Mouse (Mus musculus): ENCODE results near the gene Ssmem1. TPM values are rescaled to one million over a fixed set of nuclear protein-coding genes. Genes with fewer than 3 reads are reported as not detected.

Gene Ssmem1
- polyA plus RNA-seq, 1 experiment from 2014 or later: not detected

DNA sequence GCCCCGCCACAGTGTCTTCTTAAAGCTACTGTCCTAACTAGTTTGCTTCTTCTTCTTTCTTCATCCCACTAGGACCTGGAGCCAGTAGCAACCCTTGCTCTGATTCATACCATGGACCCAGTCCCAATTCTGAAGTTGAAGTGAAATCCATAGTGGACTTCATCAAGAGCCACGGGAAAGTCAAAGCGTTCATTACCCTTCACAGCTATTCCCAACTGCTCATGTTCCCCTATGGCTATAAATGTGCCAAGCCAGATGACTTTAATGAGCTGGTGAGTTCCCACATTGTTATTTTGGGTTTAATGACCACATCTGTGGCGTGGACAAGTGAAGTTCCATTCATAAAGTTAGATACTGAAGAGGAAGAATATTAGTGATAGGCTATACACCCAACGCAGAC is 44.4 kb downstream of the Ssmem1 start:
- no peaks in the 10 kb centered on the region for H3K9me3 ChIP-seq (ENCODE audit: low read length)
- no peak for DNase-seq
- TF ChIP-seq EP300 (IDR thresholded peaks at IDR 0.05; ENCODE audit: low read depth) (no peak), CTCF (IDR thresholded peaks at IDR 0.05; ENCODE audit: low read depth) (no peak)
- H3K36me3 ChIP-seq (replicated peaks; ENCODE audit: insufficient read depth, low read length): no peaks in the 10 kb centered on the region
- no peak overlapping the region for H3K27ac ChIP-seq (ENCODE audit: low read depth)
- no peak for ATAC-seq
- 0 out of 2 replicates have a peak, but pooled peaks cover 2% of the 10 kb centered on the region for H3K4me1 ChIP-seq (ENCODE audit: insufficient read depth)
- peaks cover 5% of the 10 kb centered on the region; the same call in 1 of the 2 replicates for H3K27me3 ChIP-seq (ENCODE audit: insufficient read depth, low read length)
- no peak overlapping the region for H3K4me3 ChIP-seq (ENCODE audit: low read depth, low read length)
- 79% methylated on average over 5 of the region's 5 CpGs for WGBS (ENCODE audit: insufficient replicate concordance)
- no peak overlapping the region for H3K9ac ChIP-seq (replicated peaks)
- no peak overlapping the region for H3K4me2 ChIP-seq (ENCODE audit: low read depth, low read length)

- TF ChIP-seq CTCF (IDR thresholded peaks at IDR 0.05; ENCODE audit: low read depth): no peak
- TF ChIP-seq EP300 (IDR thresholded peaks at IDR 0.05; ENCODE audit: low read depth): no peak
- Histone ChIP-seq H3K4me3 (ENCODE audit: low read depth, low read length) (no peak overlapping the region), H3K27ac (ENCODE audit: low read depth) (no peak overlapping the region), H3K4me1 (ENCODE audit: insufficient read depth) (no peaks in the 10 kb centered on the region), H3K27me3 (ENCODE audit: insufficient read depth, low read length) (peaks cover 6% of the 10 kb centered on the region; the same call in 1 of the 2 replicates), H3K9ac (replicated peaks) (no peak overlapping the region), H3K4me2 (ENCODE audit: low read depth, low read length) (no peak overlapping the region), H3K9me3 (ENCODE audit: low read length) (no peaks in the 10 kb centered on the region), H3K36me3 (replicated peaks; ENCODE audit: insufficient read depth, low read length) (no peaks in the 10 kb centered on the region)
- WGBS (ENCODE audit: insufficient replicate concordance): 80% methylated on average over 5 of the region's 5 CpGs
- no peak for DNase-seq
- no peak for ATAC-seq
Observed at GRCm38 (mm10) chr6:30554621-30555170, 45.0 kb downstream of the Ssmem1 start.

DNA sequence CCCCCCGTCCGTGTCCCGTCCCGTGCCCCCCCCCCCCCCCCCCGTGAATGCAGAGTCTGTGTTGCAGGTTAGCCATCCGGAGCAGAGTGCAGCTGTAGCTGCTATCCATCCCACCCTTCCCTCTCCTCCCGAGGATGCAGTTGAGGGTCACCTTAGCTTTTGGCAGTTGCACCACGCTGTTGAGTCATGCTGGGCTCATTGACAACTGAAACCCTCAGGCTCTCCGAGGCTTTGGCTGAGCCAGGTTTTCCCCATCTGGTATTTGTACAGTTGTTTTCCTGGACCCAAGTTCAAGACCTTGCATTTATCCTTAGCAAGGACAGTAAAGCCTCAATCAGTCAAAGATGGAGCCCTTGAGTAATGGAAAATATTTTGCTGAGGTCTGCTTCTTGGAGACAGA is 46.4 kb downstream of the Ssmem1 start:
- no peak for TF ChIP-seq EP300 (IDR thresholded peaks at IDR 0.05; ENCODE audit: low read depth)
- TF ChIP-seq CTCF (IDR thresholded peaks at IDR 0.05; ENCODE audit: low read depth): no peak
- H3K36me3 ChIP-seq (replicated peaks; ENCODE audit: insufficient read depth, low read length): no peaks in the 10 kb centered on the region
- H3K27me3 ChIP-seq (ENCODE audit: insufficient read depth, low read length): peaks cover 6% of the 10 kb centered on the region; the same call in 1 of the 2 replicates
- H3K9ac ChIP-seq (replicated peaks): no peak overlapping the region
- no peak overlapping the region for H3K4me2 ChIP-seq (ENCODE audit: low read depth, low read length)
- DNase-seq (no peak), ATAC-seq (no peak)
- H3K9me3 ChIP-seq (ENCODE audit: low read length): no peaks in the 10 kb centered on the region
- no peak overlapping the region for H3K27ac ChIP-seq (ENCODE audit: low read depth)
- WGBS (ENCODE audit: insufficient replicate concordance): 40% methylated on average over 6 of the region's 9 CpGs
- H3K4me3 ChIP-seq (ENCODE audit: low read depth, low read length): no peak overlapping the region
- no peaks in the 10 kb centered on the region for H3K4me1 ChIP-seq (ENCODE audit: insufficient read depth)

DNA sequence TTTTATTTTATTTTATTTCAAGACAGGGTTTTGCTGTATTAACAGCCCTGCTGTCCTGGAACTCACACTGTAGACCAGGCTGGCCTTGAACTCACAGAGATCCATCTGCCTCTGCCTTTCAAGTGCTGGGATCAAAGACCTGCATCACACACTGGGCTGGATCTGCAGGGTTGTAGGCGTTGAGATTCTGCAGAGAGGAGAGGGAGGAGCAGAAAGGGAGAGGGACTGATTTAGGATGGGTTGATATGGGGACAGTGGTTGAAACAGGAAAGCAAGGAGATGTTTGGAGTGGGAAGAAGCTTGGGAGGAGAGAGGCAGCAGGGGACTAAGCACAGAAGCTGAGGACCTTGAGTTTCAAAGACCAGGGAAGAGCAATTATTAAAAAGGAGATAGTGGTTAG is 50.1 kb downstream of the Ssmem1 start:
- Histone ChIP-seq H3K9ac (replicated peaks) (no peak overlapping the region), H3K27me3 (ENCODE audit: insufficient read depth, low read length) (peaks cover 3% of the 10 kb centered on the region; the same call in 1 of the 2 replicates), H3K36me3 (replicated peaks; ENCODE audit: insufficient read depth, low read length) (no peaks in the 10 kb centered on the region), H3K4me2 (ENCODE audit: low read depth, low read length) (no peak overlapping the region), H3K4me1 (ENCODE audit: insufficient read depth) (no peaks in the 10 kb centered on the region), H3K4me3 (ENCODE audit: low read depth, low read length) (no peak overlapping the region), H3K27ac (ENCODE audit: low read depth) (no peak overlapping the region), H3K9me3 (ENCODE audit: low read length) (no peaks in the 10 kb centered on the region)
- WGBS (ENCODE audit: insufficient replicate concordance): 54% methylated on average over 1 of the region's 1 CpGs
- no peak for ATAC-seq
- no peak for TF ChIP-seq CTCF (IDR thresholded peaks at IDR 0.05; ENCODE audit: low read depth)
- no peak for TF ChIP-seq EP300 (IDR thresholded peaks at IDR 0.05; ENCODE audit: low read depth)
- no peak for DNase-seq

DNA sequence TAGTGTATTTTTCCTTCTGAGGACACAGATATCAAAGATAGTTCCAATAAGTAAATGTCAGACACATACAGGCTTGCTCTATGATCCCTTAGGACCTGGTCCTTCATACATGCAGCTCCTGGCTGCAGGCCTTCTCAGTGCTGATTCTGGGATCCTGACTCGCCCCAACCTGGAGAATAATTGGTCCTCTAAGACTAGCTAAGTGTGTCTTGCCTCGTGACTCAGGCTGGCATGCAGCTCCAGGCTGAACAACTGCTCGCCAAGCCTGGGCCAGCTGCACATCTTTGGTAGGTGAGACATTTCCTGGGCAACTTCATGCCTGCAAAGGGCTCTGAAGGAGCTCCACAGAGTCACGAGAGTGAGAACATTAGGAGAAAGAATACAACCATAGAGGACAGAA is 52.5 kb downstream of the Ssmem1 start:
- 67% methylated on average over 4 of the region's 4 CpGs for WGBS (ENCODE audit: insufficient replicate concordance)
- H3K9me3 ChIP-seq (ENCODE audit: low read length): no peaks in the 10 kb centered on the region

DNA sequence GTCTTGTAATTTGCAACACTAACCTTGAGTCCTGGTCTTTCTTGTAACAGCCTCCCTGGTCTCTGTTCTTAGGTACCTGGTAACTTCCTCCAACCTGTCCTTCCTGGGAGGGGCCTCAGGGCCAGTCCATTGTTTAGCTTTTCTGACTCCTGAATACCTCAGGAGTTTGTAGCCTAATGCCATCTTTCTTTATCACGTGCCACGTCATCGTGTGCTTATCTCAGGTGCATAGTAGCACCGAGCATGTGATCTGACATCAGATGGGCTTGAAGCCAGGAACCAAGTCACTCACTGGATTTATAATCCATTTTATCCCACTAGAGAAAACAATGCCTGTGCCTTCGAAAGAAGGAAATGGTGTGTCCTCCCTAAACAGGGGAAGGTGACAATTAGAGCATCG is 53.9 kb downstream of the Ssmem1 start:
- Histone ChIP-seq H3K4me2 (ENCODE audit: low read depth, low read length) (no peak overlapping the region), H3K27ac (ENCODE audit: low read depth) (no peak overlapping the region), H3K9me3 (ENCODE audit: low read length) (no peaks in the 10 kb centered on the region), H3K4me1 (ENCODE audit: insufficient read depth) (no peaks in the 10 kb centered on the region), H3K36me3 (replicated peaks; ENCODE audit: insufficient read depth, low read length) (no peaks in the 10 kb centered on the region), H3K9ac (replicated peaks) (no peak overlapping the region), H3K27me3 (ENCODE audit: insufficient read depth, low read length) (peaks cover 3% of the 10 kb centered on the region; the same call in 1 of the 2 replicates), H3K4me3 (ENCODE audit: low read depth, low read length) (no peak overlapping the region)
- TF ChIP-seq CTCF (IDR thresholded peaks at IDR 0.05; ENCODE audit: low read depth) (no peak), EP300 (IDR thresholded peaks at IDR 0.05; ENCODE audit: low read depth) (no peak)
- no peak for ATAC-seq
- DNase-seq: no peak
- 55% methylated on average over 6 of the region's 6 CpGs for WGBS (ENCODE audit: insufficient replicate concordance)

More for the DNA sequence above, 52.5 kb downstream of the Ssmem1 start:
- Histone ChIP-seq H3K9ac (replicated peaks) (no peak overlapping the region), H3K27me3 (ENCODE audit: insufficient read depth, low read length) (peaks cover 3% of the 10 kb centered on the region; the same call in 1 of the 2 replicates), H3K27ac (ENCODE audit: low read depth) (no peak overlapping the region), H3K4me2 (ENCODE audit: low read depth, low read length) (no peak overlapping the region), H3K4me1 (ENCODE audit: insufficient read depth) (no peaks in the 10 kb centered on the region), H3K4me3 (ENCODE audit: low read depth, low read length) (no peak overlapping the region), H3K36me3 (replicated peaks; ENCODE audit: insufficient read depth, low read length) (no peaks in the 10 kb centered on the region)
- DNase-seq (no peak), ATAC-seq (no peak)
- no peak for TF ChIP-seq CTCF (IDR thresholded peaks at IDR 0.05; ENCODE audit: low read depth)
- TF ChIP-seq EP300 (IDR thresholded peaks at IDR 0.05; ENCODE audit: low read depth): no peak

All from liver, postnatal 0 days (tissue).